ENCODE assay signal across 7 mouse cellular contexts in the genomic region with DNA sequence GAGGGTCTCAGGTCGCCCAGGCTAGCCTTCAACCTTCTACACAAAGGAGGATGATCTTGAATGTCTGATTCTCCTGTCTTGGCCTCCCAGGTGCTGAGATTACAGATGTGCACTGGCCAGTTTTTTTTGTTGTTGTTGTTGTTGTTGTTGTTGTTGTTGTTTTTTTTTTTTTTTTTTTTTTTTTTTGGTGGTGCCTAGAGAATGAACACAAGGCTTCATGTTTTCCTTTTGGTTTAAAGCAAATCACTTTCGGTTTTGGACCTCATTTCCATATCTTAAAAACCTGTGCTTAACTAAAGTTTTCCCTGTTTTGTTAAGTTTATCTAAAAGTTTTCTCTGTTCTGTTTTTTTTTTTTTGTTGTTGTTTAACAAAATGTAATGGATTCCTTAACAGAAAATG. TPM values are rescaled to one million over a fixed set of nuclear protein-coding genes. Genes with fewer than 3 reads are reported as not detected.
DNase-seq lines count a peak whose midpoint lies in the region; ATAC-seq and TF ChIP-seq lines count a peak whose summit lies in the region.

No protein-coding gene starts in this region.

- TF ChIP-seq CTCF in lung, postnatal 0 days (IDR thresholded peaks at IDR 0.05): no peak

- H3K9ac ChIP-seq in lung, postnatal 0 days (replicated peaks; ENCODE audit: low read depth): no peak overlapping the region; the same call in 1 of the 2 replicates
- peak overlapping the region; percentile 94 for H3K9ac ChIP-seq in limb, embryonic 13.5 days
- H3K9ac ChIP-seq in stomach, embryonic 15.5 days: no peak overlapping the region; the same call in 1 of the 2 replicates

- H3K9me3 ChIP-seq in lung, postnatal 0 days (ENCODE audit: low read length): no peaks in the 10 kb centered on the region
- H3K9me3 ChIP-seq in forebrain, embryonic 10.5 days: no peaks in the 10 kb centered on the region
- H3K9me3 ChIP-seq in limb, embryonic 13.5 days: no peaks in the 10 kb centered on the region
- no peaks in the 10 kb centered on the region for H3K9me3 ChIP-seq in stomach, embryonic 15.5 days

- peaks cover 20% of the 10 kb centered on the region; the same call in 1 of the 2 replicates for H3K4me1 ChIP-seq in lung, postnatal 0 days (ENCODE audit: insufficient read depth, low read depth, low read length)
- peaks cover 58% of the 10 kb centered on the region for H3K4me1 ChIP-seq in forebrain, embryonic 10.5 days
- H3K4me1 ChIP-seq in limb, embryonic 13.5 days: peaks cover 52% of the 10 kb centered on the region
- peaks cover 26% of the 10 kb centered on the region for H3K4me1 ChIP-seq in stomach, embryonic 15.5 days

- no peak for DNase-seq in lung, postnatal 0 days (ENCODE audit: low spot score)
- no peak for DNase-seq in lung, postnatal 10 days
- no peak for DNase-seq in forebrain, embryonic 10.5 days (ENCODE audit: extremely low spot score, low spot score)
- DNase-seq in adrenal gland, postnatal 36 days: no peak
- DNase-seq in ovary, postnatal 10 days (ENCODE audit: low spot score): no peak

- no peaks in the 10 kb centered on the region for H3K27me3 ChIP-seq in lung, postnatal 0 days (replicated peaks; ENCODE audit: insufficient read depth, low read length)
- no peaks in the 10 kb centered on the region for H3K27me3 ChIP-seq in forebrain, embryonic 10.5 days (ENCODE audit: poor library complexity, severe bottlenecking)
- no peaks in the 10 kb centered on the region for H3K27me3 ChIP-seq in limb, embryonic 13.5 days
- no peaks in the 10 kb centered on the region for H3K27me3 ChIP-seq in stomach, embryonic 15.5 days (replicated peaks)

- ATAC-seq in lung, postnatal 0 days: no peak
- no peak for ATAC-seq in limb, embryonic 13.5 days (ENCODE audit: low FRiP score, low read depth)
- no peak for ATAC-seq in stomach, embryonic 15.5 days (ENCODE audit: insufficient read depth, low FRiP score, low read depth)

- H3K4me2 ChIP-seq in lung, postnatal 0 days (replicated peaks; ENCODE audit: low read depth, low read length): peak overlapping the region; percentile 85
- H3K4me2 ChIP-seq in limb, embryonic 13.5 days (replicated peaks): peak overlapping the region; percentile 97
- H3K4me2 ChIP-seq in stomach, embryonic 15.5 days: peak overlapping the region; percentile 88

- peak overlapping the region; percentile 97 for H3K4me3 ChIP-seq in lung, postnatal 0 days (ENCODE audit: low read depth, low read length)
- H3K4me3 ChIP-seq in forebrain, embryonic 10.5 days: peak overlapping the region; percentile 99
- H3K4me3 ChIP-seq in limb, embryonic 13.5 days: peak overlapping the region; percentile 98
- peak overlapping the region; percentile 87 for H3K4me3 ChIP-seq in stomach, embryonic 15.5 days (replicated peaks)

- 3% methylated on average over 2 of the region's 2 CpGs for WGBS in lung, postnatal 0 days
- 5% methylated on average over 2 of the region's 2 CpGs for WGBS in forebrain, embryonic 10.5 days
- 2% methylated on average over 2 of the region's 2 CpGs for WGBS in limb, embryonic 13.5 days
- WGBS in stomach, embryonic 15.5 days: 5% methylated on average over 2 of the region's 2 CpGs

- no peaks in the 10 kb centered on the region for H3K36me3 ChIP-seq in lung, postnatal 0 days (ENCODE audit: insufficient read depth, low read length)
- H3K36me3 ChIP-seq in forebrain, embryonic 10.5 days (replicated peaks): peaks cover 51% of the 10 kb centered on the region
- H3K36me3 ChIP-seq in limb, embryonic 13.5 days: peaks cover 37% of the 10 kb centered on the region
- H3K36me3 ChIP-seq in stomach, embryonic 15.5 days: no peaks in the 10 kb centered on the region

- no peak overlapping the region for H3K27ac ChIP-seq in lung, postnatal 0 days (ENCODE audit: low read length)
- H3K27ac ChIP-seq in forebrain, embryonic 10.5 days: peak overlapping the region; percentile 99; the same call in 1 of the 2 replicates
- H3K27ac ChIP-seq in limb, embryonic 13.5 days: no peak overlapping the region
- H3K27ac ChIP-seq in stomach, embryonic 15.5 days: no peak overlapping the region

- TF ChIP-seq EP300 in lung, postnatal 0 days (IDR thresholded peaks at IDR 0.05): no peak

RNA-seq across cellular contexts. Expression of a gene that starts 3.4 kb away (rescaled TPM):
- 36.5 and 40.5 TPM in 2 replicates for polyA plus RNA-seq in lung, postnatal 0 days (2015; fragmentation: Nextera tagmentation; extraction: Ambion mirVana)
- 32.3 and 39.9 TPM in 2 replicates for polyA plus RNA-seq in forebrain, embryonic 10.5 days (2016; fragmentation: Nextera tagmentation; extraction: Ambion mirVana)
- polyA plus RNA-seq in limb, embryonic 13.5 days (2015; fragmentation: Nextera tagmentation; extraction: Ambion mirVana): 34.4 and 36.7 TPM in 2 replicates
- 40.9 and 41.2 TPM in 2 replicates for polyA plus RNA-seq in stomach, embryonic 15.5 days (2015; fragmentation: Nextera tagmentation; extraction: Ambion mirVana)
- total RNA-seq in adrenal gland, postnatal 36 days (2021): 100 to 1,000 TPM in 1 of 2 experiments, 10 to 100 TPM in 1; 93.3 to 119 TPM
